Mouse (Mus musculus) adrenal gland, adult 18-20 months (tissue): ENCODE measurements around the gene Cox10. TPM values are rescaled to one million over a fixed set of nuclear protein-coding genes. Genes with fewer than 3 reads are reported as not detected.

Experiments used
- DNase-seq, 2 experiments: peaks; one replicate each; pipeline ENCODE4 v3.0.0; 2021 to 2022; ENCODE audit warnings: low spot score in 2 of 2
- total RNA-seq, 2 experiments: library from RNA; stranded (reverse); gene quantifications; 1 replicate in 1 of 2; 2 replicates in 1 of 2; pipeline ENCODE4 v1.2.3; 2021

Cox10 gene
- total RNA-seq, 2 experiments from 2014 or later: 23.7 to 29.0 TPM

- no peak for DNase-seq
Measured at GRCm38 (mm10) chr11:63967641-63968387, 111.5 kb downstream of the Cox10 start.

- no peak for DNase-seq
Measured at GRCm38 (mm10) chr11:63965437-63965836, 113.8 kb downstream of the Cox10 start.

- DNase-seq: no peak
Measured at GRCm38 (mm10) chr11:63957207-63957606, 122.1 kb downstream of the Cox10 start.

- DNase-seq: no peak
Measured at GRCm38 (mm10) chr11:63956748-63957147, 122.5 kb downstream of the Cox10 start.

DNA sequence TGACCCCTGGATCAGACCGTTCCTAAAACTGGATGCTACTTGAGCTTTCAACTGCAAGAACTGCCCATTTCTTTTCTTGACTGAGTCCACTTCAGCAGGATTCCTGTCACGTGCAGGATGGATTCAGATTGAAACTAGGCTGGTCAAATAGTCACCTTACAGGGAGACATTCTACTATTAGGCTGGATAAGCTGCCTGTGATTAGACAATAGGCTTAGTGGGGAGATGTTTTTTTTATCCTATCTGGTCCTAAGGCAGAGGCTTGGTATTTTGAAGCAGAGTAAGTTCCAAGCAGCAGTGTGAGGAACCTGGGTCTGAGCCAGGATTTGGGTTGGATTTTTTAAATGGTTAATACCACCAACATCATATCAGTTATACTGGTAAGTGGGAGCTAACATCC lies 125.4 kb downstream of the Cox10 start:
- DNase-seq: no peak

DNA sequence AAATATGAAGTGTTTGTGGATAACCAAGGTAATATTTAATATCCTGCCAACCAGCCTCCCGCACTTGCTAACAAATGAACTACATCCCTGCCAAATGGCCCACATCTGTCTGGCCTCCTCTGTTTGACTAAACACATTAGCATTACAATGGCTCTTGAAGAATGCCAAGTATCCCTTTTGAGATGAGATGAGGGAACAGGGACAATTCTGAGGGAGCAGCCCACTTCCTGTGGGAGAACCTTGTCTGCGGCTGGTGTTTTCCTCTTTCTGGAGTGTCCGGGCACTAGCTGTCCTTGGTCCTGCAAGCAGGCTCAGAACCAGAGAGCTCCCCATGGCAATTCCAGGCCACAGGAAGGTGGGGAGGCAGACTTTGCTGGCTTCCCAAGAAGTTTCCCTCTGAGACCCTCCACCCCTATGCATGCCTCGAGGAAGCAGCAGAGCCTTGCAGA lies 126.5 kb downstream of the Cox10 start:
- DNase-seq: no peak

DNA sequence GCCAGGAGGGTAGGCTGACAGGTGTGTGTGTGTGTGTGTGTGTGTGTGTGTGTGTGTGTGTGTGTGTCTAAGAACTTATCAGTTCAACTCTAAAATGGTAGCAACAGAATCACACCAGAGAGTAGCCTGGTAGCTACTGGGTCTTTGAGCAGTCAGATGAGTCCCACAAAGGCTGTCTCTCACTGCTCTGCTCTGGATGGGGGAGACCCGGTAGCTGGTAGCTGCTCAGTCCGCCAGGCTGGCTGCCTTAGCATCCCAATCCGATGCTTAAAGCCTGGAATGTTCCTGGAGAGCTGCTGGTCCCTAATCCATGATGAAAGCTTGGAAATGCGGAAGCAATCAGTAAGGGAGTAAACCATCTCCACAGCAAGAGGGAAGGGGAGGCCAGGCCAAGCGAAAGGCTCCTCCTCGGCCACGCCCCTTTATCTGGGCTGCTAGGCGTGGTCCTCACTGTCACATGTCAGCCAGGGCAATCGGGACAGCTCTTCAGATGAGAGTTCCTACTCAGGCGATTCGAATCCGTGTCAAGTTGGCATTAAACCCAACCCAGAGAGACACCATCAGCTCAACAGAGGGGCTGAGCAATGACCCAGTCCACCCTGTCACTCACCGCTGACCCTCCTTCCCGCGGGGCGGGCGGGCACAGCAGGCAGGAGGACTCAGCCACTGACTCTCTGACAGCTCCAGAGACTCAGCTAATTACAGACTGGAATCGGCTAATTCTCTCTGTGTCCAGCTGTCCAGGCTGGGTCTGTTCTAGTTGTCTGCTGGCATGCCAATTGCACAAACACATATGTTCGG lies 127.2 kb downstream of the Cox10 start:
- peak; percentile 8 to 28 for DNase-seq

- no peak for DNase-seq
Measured at GRCm38 (mm10) chr11:63948371-63948770, 130.9 kb downstream of the Cox10 start.

- DNase-seq: no peak
Measured at GRCm38 (mm10) chr11:63947024-63947423, 132.2 kb downstream of the Cox10 start.

GRCm38 (mm10) chr11:63943947-63944346 lies 135.3 kb downstream of the Cox10 start:
- no peak for DNase-seq

DNA sequence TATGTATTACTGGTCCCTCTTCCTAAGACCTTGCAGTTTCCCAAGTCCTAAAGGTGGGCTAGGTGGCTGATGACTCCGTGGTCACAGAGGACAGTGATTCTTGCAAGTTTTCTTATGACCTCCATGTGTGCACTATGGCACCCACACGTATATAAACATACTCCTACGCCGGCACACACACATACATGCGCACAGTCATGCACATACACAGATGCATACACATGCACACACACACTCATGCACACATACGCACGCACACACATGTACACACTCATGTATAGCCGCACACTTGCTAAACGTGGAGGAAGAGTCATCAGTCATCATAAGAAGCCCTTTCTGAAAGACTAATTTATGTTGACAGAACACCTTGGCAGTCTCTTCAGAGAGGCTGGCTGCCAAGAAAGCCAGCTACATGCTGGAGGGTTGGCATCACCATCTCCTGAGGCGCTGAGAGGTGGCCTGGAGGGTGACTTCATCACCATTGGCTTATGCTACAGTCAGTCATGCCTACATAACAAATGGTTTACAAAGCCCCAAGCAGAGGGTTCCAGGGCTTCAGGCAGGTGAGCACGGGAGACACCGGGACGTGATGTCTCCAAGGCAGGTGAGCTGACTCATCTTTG lies 135.9 kb downstream of the Cox10 start:
- no peak for DNase-seq

- no peak for DNase-seq
Measured at GRCm38 (mm10) chr11:63942177-63942576, 137.1 kb downstream of the Cox10 start.

DNA sequence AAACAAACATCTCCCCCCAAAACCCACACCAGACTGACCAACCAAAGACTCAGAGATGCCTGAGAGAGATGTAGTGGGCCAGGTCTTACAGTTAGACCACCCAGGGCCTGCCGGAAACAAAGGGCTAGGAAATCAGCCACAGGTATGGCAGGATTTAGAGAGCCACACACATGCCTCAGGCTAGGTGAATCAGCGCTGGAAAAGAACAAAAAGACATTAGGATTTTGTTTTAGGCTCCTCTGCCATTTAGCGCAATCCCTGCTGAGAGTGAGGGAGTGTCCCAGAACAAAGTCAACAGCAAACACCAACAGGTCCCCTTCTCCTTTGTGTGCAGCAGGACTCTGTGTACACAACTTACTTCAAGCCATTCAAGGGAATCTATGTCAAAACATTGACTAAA lies 142.6 kb downstream of the Cox10 start:
- no peak for DNase-seq

DNA sequence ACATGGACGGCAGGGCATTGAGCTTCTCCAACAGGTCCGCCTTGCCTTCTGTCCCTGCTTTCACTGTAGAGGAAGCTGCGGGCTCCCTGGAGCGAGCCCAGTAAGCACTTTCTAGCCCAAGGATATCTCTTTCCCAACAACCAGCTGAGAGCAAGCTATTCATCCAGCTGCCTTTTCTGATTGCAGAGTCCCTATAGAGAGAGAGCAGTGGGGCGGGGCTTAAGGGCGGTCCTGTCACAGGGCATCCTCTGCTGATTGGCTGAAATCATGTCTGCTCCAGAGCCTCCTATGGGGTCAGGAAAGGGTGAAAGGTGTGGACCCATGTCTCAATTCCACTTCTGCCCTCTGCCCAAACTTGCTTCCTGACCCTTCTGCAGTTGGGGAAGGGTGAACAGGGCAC lies 152.4 kb downstream of the Cox10 start:
- no peak for DNase-seq

DNA sequence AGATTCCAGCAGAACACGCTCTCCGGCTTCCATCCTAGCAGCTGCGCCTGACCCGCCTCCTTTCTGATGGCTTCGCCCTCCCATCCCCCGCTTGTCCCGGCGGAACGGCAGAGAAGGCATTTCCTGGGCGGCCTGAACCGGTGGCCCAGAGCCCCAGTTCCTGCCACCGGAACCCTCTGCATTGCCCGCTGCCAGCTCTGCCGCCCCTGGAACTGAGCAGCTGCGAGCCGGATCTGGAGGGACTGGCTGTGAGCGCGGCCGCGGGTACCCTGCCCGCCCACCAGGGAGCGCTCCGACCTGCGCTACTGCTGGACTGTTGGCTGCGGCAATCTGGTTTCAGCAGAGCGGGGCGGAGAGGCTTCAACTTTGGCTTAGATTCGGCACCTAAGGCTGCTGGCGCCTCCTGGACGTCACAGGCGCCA lies 154.1 kb downstream of the Cox10 start:
- peak; percentile 79 to 83 for DNase-seq

DNA sequence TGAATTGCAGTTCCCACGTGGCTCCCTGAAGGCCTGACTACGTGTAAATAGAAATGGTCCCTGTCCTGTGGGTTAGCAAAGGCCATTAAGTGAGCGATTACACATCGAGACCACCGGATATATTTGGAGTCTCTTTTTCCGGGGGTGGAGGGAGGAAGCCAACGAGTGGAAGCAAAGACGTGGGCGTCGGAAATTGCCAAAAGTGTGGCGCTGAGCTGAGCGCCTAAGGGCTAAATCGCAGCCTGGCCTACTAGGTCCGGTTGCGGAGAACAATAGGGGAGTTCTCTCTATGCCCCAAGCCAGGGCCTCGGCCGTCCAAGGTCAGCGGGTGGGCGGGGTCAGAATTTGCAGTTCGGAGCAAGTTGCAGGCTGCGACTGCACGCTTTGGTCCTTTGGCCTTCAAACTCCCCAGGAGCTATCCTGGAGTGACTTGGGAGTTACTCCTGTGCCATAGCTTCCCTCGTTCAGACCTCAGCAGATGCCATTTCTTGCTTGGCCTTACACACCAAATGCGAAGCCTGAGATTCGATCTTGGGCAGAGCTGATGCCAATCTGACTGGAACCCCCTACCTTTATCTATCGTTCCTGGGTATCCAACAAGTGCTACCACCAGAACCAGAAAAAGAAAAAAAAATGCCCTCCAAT lies 154.9 kb downstream of the Cox10 start:
- DNase-seq: no peak

DNA sequence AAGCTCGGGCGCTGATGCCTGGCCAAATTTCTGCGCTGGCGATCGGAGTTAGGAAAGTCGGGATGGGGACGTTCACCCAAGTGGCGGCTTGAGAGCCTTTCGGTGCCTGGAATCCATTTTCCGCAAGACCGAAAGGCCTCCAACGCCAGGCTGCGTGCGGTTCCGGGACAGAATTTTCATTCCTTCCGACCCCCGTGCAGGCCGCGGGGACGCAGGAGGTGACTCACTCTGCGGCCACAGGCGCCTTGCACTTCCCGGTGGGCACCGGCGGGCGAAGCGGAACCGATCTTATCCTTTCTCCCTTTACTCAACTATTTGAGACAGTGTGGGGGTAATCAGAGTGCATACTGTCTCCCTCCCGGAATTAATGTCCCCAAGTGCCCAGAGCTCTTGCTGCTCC lies 155.9 kb downstream of the Cox10 start:
- DNase-seq: no peak

GRCm38 (mm10) chr11:63922091-63922621 lies 157.1 kb downstream of the Cox10 start, which contains the start of gene Hs3st3b1:
Hs3st3b1 (minus strand) TSS chr11:63922290.
- DNase-seq: peak; percentile 86 to 89

DNA sequence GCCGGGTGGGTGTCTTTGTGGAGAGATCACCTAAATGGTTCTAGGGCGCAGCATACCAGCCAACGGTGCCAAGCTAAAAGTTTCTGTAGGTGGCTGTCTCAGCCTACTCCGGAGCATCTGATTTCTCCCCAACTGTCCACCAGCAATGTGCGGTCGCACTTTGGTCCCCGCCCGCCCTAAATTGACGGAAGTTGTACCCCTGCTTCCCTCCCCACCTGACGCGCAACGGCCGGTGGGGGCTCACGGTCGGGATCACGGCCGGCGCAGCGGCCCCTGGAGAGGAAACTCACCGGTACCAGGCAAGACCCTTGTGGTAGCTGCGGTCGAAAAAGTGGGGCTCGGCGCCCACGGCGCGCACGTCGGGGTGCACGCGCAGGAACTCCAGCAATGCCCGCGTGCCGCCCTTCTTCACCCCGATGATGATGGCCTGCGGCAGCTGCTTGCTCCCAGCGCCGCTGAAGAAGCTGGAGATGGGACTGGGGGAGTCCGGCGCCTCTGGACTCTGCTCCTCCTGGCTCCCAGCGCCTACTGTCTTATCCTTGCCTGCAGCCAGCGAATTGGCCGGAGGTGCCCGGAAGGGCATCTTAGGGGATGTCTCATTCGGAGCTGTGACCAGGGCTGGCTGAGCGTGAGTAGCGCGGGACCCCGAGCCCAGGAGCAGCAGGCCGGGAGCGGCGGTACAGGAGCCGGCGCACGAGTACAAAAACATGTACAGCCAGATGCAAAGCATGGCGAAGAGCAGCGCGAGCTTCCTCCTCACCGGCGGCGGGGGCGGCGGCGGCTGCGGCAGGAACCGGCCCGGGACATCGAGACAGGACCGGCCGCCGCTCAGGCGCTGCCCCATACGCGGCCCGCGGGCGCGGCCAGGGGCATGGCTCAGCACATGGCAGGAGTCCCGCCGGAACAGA lies 158.0 kb downstream of the Cox10 start:
- peak in 1 of 2 experiments; percentile 36 for DNase-seq

- DNase-seq: peak; percentile 65 to 70
Measured at GRCm38 (mm10) chr11:63920531-63920930, 158.7 kb downstream of the Cox10 start.
